Mouse (Mus musculus) frontal cortex, postnatal 14 days (tissue): Measurements from ENCODE around the gene Eya2.
A peak's percentile ranks its signal among the peaks of the same experiment; 100 is the strongest.

Source experiments
- DNase-seq, 2 experiments: peaks; one replicate each; pipeline ENCODE4 v3.0.0; 2022; ENCODE audit warnings: low spot score in 2 of 2

Eya2 gene

DNA sequence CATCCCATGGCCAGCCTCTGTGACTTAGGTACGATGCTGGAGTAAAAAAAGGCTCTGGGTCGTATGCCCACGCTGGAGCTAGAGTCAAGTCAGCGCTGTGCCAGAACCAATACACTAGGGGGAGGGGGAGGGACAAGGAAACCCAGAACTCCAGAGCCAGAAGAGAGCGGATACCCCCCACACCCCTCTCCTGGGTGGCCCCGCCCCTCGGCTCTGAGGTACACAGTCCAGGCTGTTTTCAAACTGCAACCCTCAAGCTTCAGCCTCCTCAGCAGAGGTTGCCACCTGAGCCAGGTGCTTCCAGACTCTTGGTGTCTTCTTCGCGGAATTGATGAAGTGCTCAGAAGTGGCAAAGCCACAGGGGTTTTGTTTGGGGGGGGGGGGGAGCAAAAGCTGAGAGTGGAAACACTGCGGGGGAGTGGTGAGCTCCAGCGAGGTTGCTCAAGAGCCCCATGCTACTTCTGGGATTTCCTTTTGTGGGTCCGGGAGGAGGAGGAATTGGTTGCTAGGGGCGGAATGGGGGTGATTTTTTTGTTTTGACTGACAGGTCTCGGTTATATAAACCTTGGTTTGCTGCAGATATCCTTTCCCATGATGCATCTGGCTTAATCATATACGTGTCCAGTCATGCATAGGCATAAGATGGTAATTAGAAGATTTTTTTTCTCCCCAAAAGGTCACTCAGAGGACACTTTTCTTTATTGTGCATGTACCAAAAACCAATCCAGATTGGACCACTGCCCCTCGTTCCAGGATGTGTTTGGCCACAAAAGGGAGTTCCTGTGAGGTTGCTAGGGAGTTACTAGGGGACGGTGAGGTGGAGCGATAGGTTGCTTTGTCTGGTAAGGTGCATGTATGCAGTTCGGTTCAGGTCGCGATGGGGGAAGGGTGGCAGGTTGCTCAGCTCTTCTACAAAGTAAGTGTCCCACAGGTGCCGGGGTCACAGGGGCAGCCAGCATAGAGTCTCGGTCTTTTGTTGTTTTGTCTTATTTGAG lies 122.6 kb downstream of the Eya2 start:
- DNase-seq = no peak

DNA sequence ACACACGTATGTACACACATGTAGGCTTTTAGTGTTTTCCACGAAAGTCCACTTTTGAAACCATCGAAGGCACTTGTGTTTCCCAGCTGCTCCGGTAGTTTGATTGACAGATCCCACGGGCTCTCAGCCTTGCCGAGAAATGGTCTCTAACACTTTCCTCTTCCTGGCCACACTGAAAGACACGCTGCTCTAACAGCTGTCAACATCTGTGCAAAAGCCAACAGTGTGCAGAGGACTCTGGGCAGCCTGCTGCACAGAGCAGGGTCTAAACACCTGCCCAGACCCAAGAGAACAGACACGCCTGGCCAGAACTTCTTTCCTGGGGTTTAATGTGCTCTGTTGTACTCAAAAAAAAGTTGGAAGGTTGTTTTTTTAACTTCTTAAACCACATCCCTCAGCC lies 124.5 kb downstream of the Eya2 start:
- no peak for DNase-seq

DNA sequence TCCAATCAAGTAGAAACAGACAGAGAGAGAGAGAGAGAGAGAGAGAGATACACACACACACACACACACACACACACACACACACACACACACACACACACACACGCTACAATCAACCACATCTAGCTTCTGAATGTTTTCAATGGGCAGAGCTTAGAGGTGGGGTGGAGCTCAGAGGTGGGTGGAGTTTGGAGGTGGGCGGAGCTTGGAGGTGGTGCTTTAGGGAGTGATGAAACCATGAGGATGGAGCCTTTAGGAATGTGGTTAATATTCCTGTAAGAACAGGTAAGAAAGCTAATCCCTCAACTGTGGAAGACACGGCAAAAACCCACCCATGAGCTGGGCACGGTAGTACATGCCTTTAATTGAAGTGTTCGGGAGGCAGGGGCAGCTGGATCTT lies 127.1 kb downstream of the Eya2 start:
- no peak for DNase-seq

DNA sequence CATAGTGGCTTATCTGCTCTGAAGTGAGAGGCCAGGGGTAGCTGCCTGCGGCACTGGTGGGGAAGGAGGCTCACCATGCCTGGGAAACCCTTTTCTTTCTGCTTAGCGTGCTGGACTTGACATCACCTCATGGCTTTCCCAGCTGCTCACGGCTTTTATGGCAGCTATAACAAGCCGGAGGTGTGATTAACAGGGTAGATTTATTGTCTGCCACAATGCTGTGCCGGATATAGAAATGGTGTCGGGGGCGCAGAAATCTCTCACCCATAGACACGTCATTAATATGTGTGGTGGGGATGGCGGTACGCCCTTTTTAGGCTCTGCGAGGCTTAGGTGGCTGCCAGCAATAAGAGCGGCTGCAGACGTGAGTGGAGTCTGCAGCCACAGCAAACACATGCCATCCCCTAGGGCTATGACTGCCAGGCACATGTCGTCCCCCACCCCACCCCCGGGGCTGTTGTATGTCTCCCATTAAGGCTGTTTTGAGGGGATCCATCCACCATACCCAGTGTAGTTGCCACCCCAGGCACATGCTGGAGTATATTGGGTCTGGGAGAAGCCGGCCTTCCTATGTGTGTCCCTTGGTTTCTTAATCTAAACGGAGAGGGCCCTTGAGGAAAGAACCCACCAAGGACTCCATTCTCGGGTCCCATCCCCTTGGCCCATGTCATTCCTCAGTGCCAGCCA lies 137.9 kb downstream of the Eya2 start:
- no peak for DNase-seq

DNA sequence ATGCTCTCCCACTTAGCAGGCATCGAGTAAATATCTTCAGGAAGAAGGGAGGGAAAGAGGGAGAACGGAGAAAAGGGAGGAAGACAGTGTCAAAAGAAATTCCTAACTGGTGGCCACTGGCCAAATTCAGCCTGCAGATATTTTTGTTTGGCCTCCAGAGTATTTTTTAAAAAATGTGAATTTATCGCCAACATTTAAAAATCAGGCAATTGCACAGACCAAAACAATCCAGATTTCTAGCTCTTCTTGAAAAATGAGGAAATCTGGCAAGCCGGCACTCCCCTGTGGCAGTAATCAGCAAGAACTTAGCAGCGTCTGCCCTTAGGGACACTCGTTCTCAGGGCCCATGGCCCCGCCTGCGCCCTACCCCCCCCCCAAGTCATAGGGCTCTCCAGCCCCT lies 138.9 kb downstream of the Eya2 start:
- DNase-seq = no peak

DNA sequence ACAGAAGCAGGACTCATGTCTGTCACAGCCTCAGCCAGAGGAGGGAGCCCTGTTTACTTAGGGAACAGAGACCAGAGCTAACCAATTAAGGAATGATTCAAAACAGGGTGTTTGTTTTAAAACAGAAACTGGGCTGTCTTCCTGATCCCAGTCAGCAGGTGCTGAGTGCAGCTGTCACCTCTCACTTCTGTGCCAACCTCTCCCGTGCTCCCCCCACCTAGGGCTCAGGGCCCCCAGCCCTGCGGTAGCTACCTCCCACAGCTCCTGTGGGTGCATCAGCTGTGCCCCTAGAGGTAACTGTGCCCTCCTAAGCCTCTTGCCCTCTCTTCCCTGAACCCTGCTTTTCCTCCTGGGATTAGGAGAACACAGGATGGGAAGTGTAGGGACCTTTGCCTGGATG lies 141.5 kb downstream of the Eya2 start:
- no peak for DNase-seq

DNA sequence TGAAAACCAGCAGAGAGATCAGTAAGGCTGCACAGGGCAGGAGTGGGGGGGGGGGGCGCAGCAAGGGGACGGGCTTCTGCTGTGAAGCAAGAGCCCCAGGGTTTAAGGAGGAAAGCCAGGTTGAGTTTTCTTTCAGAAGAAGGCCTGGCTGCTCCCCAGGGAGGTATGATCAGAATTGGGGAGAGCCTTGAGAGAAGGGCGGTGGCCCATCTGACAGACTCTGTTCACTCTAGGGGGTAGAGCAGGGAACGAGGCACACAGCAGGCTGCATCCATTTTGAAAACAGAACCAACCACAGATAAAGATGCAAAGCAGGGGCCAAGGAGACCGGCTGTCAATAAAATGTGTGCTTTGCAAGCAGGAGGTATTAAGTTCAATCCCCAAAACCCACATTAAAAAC lies 145.5 kb downstream of the Eya2 start:
- no peak for DNase-seq

DNA sequence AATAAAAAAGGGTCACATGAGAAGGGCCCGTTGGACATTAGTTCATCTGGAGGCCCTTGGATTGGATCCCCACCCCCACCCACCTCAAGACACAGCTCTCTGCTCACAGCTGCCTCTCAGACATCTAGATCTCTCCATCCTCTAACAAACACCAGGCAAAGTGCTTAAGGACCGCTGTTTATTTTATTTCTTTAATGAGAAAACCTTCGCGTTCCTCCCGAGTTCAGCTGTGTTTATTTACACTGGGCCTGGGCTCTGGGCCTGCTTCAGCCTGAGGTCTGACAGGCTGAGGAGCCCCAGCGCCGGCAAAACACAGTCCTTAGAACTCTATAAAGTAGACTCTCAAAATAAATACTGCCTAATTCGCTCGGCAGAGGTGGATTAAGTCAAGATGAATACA lies 146.2 kb downstream of the Eya2 start:
- DNase-seq = no peak

DNA sequence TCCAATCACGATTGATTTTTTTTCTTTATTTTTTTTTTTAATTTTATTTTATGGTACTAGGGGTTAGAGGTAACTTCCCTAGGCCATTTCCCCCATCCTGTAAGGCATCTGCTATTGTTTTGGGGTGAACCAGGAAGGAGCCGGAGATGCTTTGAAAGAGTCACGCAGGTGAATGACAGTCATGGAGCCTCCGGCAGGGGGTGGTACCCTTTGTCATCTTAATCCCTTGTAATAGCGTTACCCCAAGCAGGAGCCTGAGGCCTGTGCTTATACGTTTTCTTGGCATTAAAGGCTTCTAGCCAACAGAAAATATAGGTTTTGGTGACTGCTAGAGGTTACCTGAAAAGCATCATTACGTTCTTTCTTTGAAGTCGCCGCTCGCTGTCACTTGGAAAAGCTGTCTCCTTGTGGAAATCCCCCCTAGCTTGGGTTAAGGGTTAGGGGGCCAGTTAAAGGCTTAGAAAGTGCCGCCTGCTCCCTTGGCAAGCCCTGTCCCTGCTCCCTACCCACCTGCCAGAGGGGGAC lies 146.8 kb downstream of the Eya2 start:
- no peak for DNase-seq

DNA sequence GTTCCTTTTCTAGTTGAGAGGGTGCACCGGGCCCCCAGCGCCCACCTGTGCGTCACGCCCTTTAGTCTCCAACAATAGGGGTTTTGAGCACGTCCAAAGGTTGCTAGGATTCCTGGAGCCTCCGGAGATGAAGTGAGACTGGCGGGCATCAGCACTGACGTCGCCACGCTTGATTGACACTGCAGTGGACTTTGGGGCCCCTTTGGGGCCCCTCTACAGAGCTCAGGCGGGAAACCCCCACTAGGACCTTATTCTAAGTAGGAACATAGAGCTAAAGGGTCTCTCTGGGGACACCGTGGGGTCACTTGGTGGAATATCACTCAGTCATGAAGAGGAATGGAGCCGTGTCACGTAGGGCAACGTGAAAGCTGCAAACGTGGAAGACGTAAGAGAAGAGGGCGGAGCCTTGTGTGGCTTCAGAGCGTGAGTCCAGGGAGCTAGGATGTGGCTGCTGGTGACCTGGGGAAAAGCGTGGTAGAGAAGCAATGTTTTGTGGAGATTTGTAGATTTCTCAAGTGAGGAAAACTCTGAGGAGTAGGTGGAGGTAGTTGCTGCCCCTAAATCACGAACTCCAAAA lies 147.5 kb downstream of the Eya2 start:
- no peak for DNase-seq

DNA sequence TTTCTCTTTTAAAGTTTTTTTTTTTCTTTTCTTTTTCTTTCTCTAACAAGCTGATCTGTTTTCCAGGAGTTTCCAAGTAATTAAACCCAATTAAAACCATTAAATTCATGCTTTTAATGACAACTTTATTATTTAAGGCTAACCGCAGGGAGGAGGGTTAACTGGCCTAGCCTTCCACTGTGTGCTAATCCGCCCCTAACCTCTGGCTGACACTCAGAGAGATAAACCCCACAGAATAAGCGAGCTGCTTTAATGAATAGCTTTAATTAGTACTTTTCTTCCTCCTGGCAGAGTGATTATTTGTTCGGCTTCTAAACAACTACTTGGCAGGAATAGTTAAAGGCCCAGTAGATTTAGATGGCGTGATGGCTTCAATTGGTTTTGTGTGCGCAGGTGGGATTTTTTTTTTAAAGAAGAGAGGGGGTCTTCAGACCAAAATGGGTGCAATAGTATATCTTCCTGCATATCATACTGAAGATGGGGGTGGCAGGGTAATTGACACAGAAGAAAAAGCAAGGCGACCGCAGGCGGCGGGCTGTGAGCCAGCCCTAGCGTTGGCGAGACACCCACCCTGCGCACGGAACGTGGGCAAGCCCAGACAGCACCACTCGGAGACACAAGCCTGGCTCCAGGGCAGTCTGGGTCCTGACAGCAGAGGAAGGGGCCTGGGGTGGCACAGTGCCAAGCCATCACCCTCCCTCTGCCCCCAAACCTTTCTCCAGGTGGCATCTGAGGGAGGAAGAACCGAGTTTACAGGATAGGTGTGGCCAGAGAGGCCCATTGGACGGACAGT lies 150.7 kb downstream of the Eya2 start:
- no peak for DNase-seq

DNA sequence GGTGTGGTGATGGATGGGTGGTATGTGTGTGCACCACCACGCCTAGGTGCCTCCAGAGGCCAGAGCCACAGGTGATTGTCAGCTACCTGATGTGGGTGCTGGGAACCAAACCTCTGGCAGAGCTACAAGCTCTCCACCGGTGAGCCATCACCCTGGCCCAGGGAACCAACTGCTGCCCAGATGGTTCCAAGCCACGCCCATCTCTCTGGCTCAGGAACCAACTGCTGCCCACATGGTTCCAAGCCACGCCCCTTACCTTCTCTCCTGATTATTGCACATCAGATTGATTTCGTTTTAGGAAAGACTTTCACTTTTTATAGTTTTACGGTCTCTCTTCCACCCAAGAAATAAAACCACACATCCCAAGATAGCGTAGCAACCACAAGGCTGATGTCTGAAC lies 153.1 kb downstream of the Eya2 start:
- no peak for DNase-seq

DNA sequence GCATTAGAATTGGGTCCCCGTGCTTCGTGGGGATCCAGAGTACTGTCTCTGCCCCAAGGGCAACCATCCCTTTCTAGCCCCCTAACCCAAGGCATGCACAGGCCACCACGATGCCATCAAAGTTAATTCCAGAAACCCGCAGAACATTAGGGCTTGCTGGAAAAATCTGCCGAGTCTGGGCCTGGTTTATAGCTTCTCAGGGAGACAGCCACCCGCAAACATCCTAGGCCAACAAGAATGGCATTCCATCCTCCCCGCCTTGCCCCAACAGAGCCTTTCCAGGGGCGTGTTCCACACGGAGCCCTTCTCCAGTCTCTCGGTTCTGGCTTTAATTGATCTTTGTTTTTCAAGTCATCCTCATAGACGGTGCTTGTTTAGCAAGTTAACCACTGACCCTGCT lies 153.6 kb downstream of the Eya2 start:
- DNase-seq = no peak

DNA sequence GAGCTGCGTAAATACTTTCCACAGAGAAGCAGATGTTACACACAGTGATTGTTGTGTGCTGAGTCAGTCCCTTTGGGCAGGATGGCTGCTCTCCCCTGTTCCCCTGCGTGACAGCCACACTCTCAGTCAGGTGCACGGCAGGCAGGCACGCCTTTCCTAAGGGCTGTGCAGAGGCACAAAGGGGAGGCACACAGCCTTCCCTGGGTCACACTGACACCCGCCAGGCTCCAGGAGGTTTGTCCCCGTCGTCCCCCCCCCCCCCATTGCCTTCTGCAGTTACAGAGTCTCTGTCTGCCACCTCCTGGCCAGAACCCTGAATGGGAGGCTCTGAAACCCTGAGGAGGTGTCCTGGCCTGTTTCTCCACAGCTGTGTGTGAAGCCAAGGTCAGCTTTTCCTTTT lies 156.2 kb downstream of the Eya2 start:
- no peak for DNase-seq

DNA sequence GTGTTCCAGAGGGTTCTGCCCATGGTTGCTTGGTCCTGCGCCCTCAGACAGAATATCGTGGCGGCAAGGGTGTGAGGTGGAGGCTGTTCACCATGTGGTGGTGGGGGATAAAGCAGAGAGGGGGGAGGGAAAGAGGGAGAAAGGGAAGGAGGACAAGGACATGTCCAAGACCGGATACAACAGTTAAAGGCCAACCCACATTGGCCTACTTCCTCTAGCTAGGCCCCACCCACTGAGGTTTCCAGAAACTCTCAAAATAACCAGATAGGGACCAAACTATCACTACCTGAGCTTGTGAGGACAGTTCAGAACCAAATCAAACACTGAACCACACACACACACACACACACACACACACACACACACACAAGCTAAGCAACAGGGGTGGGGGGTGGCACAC lies 157.9 kb downstream of the Eya2 start:
- DNase-seq = no peak

DNA sequence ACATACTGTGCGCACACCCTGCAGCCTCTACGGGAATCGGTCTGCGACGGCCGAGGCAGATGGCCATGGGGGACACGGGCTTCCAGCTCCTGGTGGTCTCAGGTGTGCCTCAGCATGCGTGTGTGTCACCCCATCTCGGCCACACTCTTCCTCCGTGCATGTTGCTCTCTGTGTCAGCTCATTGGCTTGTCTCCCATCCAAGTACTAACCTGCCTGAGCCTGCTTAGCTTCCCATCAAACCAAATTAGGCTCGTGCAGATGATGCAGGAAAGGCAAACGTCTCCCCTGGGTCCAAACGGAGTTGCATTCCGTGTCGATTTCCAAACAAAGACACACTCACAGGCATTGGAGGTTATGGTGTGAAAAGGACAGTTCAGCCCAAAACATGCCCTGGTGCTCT lies 163.0 kb downstream of the Eya2 start:
- no peak for DNase-seq

DNA sequence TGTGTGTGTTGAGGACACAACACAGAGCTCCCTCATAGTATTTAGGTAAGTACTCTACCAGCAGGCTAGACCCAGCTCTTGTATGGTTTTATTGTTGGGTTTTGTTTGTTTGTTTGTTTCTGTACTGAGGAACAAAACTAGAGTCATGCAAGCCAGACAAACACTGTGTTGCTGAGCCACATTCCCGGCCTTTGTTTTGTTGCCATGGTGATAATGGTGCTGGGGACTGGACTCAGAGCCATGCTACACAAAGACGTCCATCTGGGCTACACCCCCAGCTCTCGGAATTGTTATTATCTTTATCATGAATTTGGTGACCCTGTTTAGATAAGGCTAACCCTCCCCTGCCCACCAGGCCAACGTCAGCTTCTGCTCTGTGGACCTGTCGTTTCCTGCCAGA lies 163.7 kb downstream of the Eya2 start:
- DNase-seq = no peak

DNA sequence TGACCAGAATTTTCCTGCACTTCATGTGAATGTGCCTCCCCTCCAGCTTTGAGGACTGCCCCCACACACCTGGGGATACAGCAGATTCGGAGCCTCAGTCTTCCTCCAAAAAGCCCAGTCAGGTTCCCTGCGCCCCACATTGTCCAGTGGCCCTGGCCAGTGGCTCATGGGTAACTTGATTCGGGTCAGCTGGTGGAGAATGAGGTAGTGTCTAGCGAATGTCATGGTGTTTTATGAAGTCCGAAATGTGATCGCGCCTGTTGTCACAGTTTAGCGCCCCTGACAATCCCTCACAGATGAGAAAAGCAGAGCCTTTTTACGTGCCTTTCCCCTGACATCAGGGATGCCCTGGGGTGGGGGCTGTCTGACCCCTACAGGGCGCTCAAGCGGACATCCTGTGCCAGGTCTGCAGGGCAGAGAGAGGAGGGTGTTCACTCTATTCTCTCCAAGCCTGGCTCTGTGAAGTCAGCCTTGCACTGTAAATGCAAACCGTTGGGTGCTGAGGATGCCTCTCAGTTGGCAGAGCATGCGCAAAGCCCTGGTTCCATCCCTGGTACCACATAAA lies 164.7 kb downstream of the Eya2 start:
- DNase-seq = no peak

DNA sequence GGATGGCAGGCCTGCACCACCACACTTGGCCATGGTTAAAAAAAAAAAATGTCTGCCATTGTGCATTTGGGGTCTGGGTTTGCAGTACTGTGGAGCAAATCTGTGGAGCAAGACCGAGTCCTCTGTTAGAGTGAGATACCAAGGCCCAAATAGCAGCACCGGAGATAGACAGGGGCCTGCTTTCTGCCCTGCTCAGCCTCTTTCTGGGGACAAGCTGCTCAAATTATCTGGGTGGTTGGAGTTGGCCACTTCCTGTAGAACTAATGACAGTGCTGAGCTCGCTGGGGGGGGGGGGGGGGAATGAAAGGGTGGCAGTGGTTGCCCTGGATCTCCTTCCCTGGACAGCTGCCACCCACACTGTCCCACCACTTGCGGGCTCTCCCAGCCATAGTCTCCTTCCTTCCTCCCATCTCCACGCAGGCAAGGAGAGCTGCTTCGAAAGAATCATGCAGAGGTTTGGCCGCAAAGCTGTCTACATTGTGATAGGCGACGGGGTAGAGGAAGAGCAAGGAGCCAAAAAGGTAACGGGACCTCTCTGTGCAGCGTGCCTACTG lies 174.1 kb downstream of the Eya2 start:
- no peak for DNase-seq

DNA sequence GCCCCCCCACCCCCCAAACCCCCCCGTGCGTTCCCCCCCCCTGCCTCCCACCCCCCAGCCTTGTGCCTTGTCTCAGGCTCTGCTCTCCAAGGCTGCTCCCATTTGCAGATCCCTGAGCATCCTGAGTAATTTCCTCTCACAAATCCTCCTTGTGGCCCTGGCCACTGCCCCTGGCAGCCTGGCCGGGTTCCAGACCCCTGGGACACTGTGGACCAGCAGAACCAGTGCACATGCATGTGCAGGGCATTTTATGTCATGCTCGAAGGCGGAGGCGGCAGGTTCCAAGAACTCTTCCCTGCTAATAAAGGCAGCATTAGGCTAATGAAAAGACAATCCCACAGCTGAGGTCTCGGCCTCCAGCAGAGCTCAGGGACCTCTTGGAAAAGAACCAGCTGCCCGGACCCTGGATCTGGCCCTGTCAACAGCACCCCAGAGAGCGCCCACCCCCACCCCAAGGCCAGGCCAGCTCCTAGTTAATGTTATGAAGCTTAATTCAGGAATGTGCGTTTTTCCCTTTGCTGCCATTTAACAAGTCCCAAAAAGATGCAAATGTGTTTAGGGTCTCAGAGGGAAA lies 174.6 kb downstream of the Eya2 start:
- no peak for DNase-seq

DNA sequence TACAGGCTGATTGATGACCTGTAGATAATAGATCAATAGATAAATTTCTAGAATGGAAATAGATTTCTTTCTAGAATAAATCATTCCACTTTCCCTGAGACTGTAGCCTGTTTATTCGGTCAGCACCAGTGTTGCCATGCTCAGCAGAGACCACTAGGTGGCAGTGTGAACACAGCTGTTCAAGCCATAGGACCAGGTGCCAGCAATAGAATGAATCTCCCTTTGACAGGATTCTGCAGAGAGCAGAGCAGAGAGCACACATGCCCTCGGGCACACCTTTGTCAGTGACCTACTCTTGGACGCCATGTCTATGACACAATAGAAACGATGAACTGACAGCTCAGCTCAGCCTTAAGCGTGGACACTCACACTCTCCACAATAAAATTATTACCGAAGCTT lies 184.1 kb downstream of the Eya2 start:
- peak; percentile 77 to 79 for DNase-seq
